Mouse (Mus musculus): ENCODE measurements at regions not wholly inside any gene's neighbourhood (a gene's known extent, or its start where the extent isn't known, plus 50 kb on each side); places are given as distances from the start of the nearest gene placed in this dataset.

DNA sequence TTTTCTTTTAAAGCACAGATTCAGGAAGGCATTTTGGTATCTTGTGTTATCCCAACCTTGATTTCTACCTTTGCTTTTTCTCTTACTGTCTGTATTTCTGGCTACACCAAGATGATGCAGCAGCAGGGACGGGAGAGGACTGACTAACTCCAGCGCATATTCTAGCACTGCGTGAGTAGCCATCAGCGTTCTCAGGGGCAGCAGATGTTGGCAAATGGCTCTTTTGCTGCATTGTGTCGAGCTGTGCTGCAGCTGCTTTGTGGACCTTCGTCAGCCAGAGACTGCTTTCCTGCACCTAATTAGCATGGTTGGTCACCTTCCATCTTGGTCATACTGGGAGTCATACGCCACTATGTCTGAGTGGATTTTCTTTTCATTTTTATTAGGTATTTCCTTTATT lies 133.4 kb upstream of the D16Ertd472e start:
- H3K9me3 ChIP-seq (ENCODE audit: control insufficient read depth, low read length), result no peaks in the 10 kb centered on the region
- no peak overlapping the region for H3K4me3 ChIP-seq (ENCODE audit: low read depth, low read length)
- no peaks in the 10 kb centered on the region for H3K4me1 ChIP-seq (replicated peaks; ENCODE audit: control insufficient read depth, insufficient read depth, low read length)
- H3K9ac ChIP-seq (ENCODE audit: low read length), result no peak overlapping the region
- H3K4me2 ChIP-seq (ENCODE audit: low read length), result no peak overlapping the region
- DNase-seq (ENCODE audit: low spot score) (no peak), ATAC-seq (replicated peaks; ENCODE audit: low FRiP score, low TSS enrichment, low read depth) (no peak)
- no peak overlapping the region for H3K27ac ChIP-seq (ENCODE audit: low read depth)
- no peaks in the 10 kb centered on the region for H3K27me3 ChIP-seq (replicated peaks; ENCODE audit: control insufficient read depth, insufficient read depth, low read length)
- 76% methylated on average over 7 of the region's 7 CpGs for WGBS
- no peaks in the 10 kb centered on the region for H3K36me3 ChIP-seq (ENCODE audit: control insufficient read depth, insufficient read depth, low read length)

DNA sequence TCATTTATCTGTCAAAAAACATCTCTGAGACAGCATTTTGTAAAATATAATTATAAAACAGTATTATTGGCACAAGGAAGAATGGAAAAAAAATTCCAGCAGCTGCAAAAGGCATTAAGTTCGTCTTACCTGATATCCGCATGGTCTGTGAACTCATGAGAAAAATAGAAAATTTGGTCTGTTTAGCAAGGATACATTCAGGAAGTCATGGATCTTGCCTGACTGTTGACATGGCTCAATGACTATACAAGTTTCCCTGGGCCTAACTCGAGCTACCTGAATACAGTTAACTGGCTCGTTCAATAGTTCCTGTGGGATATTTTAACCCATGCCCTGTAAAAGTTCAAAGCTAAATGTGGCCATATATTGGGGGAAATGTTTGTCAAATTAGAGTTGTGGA lies 131.1 kb upstream of the D16Ertd472e start:
- ATAC-seq (replicated peaks; ENCODE audit: low FRiP score, low TSS enrichment, low read depth) (no peak), DNase-seq (ENCODE audit: low spot score) (no peak)
- Histone ChIP-seq H3K36me3 (ENCODE audit: control insufficient read depth, insufficient read depth, low read length) (no peaks in the 10 kb centered on the region), H3K4me2 (ENCODE audit: low read length) (no peak overlapping the region), H3K27me3 (replicated peaks; ENCODE audit: control insufficient read depth, insufficient read depth, low read length) (no peaks in the 10 kb centered on the region), H3K9ac (ENCODE audit: low read length) (no peak overlapping the region), H3K27ac (ENCODE audit: low read depth) (no peak overlapping the region), H3K9me3 (ENCODE audit: control insufficient read depth, low read length) (no peaks in the 10 kb centered on the region), H3K4me1 (replicated peaks; ENCODE audit: control insufficient read depth, insufficient read depth, low read length) (no peaks in the 10 kb centered on the region), H3K4me3 (ENCODE audit: low read depth, low read length) (no peak overlapping the region)
- WGBS, result 88% methylated on average over 4 of the region's 4 CpGs

DNA sequence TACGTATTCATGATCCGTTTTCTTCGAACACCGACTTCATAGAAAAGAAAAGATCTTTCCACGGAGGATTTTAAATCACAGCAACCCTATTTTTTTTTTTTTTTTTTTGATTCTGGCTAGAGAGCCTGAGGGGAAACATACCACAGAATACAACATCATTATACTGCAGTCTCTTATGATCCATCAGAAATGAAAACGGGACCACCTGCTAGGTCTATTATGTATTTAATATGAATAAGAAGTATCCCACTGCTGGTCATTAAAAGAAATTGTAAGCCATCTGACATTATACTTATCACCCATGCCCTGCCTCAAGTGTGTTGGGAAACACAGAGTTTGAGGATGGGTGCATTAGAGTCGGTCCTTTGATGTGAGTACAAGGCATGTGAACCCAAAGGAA lies 130.7 kb upstream of the D16Ertd472e start:
- Histone ChIP-seq H3K4me2 (ENCODE audit: low read length) (no peak overlapping the region), H3K36me3 (ENCODE audit: control insufficient read depth, insufficient read depth, low read length) (no peaks in the 10 kb centered on the region), H3K4me1 (replicated peaks; ENCODE audit: control insufficient read depth, insufficient read depth, low read length) (no peaks in the 10 kb centered on the region), H3K27ac (ENCODE audit: low read depth) (no peak overlapping the region), H3K9me3 (ENCODE audit: control insufficient read depth, low read length) (no peaks in the 10 kb centered on the region), H3K9ac (ENCODE audit: low read length) (no peak overlapping the region), H3K27me3 (replicated peaks; ENCODE audit: control insufficient read depth, insufficient read depth, low read length) (no peaks in the 10 kb centered on the region), H3K4me3 (ENCODE audit: low read depth, low read length) (no peak overlapping the region)
- no peak for DNase-seq (ENCODE audit: low spot score)
- no peak for ATAC-seq (replicated peaks; ENCODE audit: low FRiP score, low TSS enrichment, low read depth)
- 91% methylated on average over 7 of the region's 7 CpGs for WGBS

DNA sequence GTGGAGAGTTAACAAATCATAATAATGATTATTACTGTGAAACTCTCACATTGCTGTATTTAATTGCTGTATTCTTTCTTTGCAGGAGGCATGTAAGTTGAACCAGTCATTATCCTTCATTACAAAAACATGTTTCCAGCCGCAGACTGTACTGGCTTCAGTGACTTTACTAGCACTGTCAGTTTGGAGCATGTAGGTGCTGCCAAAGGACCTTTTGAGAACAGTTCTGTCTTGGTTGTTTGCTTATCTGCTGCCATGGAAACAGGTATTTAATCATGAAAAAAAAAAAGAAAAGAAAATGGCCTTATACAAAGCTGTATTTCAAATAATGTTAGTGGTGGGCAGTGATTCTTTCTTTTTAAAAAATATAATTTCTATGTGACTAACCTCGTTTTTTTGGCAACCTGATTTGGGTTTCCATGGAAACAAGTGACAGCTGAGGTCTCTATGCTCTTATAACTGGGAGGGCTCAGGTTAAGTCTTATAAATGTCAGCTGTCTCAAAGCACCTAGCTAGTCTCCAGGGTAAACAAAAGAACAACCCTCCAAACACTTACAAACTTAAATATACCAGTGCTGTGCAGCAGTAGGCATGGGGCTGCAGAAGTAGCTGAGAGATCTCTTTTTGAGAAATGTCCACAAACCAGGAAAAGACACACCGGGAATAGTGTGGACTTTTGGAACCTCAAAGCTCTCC lies 121.2 kb upstream of the D16Ertd472e start:
- no peak overlapping the region for H3K4me2 ChIP-seq (ENCODE audit: low read length)
- no peak overlapping the region for H3K9ac ChIP-seq (ENCODE audit: low read length)
- no peaks in the 10 kb centered on the region; the same call in 1 of the 2 replicates for H3K4me1 ChIP-seq (replicated peaks; ENCODE audit: control insufficient read depth, insufficient read depth, low read length)
- 64% methylated on average over 3 of the region's 3 CpGs for WGBS
- H3K27me3 ChIP-seq (replicated peaks; ENCODE audit: control insufficient read depth, insufficient read depth, low read length), result no peaks in the 10 kb centered on the region
- no peak overlapping the region for H3K4me3 ChIP-seq (ENCODE audit: low read depth, low read length)
- no peaks in the 10 kb centered on the region for H3K36me3 ChIP-seq (ENCODE audit: control insufficient read depth, insufficient read depth, low read length)
- DNase-seq (ENCODE audit: low spot score) (no peak), ATAC-seq (replicated peaks; ENCODE audit: low FRiP score, low TSS enrichment, low read depth) (no peak)
- H3K27ac ChIP-seq (ENCODE audit: low read depth), result no peak overlapping the region
- no peaks in the 10 kb centered on the region for H3K9me3 ChIP-seq (ENCODE audit: control insufficient read depth, low read length)

DNA sequence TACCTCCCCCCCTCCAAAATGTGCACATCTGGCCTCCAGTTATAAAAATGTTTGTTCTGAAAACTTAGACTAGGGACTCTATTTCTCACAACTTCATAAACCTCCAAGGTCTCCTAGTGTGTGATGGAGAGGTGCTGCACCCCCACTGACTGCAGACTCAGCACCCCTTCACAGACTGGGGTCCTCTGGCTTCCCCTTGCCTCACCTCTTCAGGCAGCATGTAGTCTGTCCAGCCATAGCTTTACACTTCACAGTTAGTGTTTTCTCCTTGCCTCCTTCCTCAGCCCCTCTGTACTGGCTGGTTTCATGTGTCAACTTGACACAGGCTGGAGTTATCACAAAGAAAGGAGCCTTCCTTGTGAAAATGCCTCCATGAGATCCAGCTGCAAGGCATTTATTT lies 111.7 kb upstream of the D16Ertd472e start:
- H3K4me3 ChIP-seq (ENCODE audit: low read depth, low read length), result no peak overlapping the region
- no peak for DNase-seq (ENCODE audit: low spot score)
- no peak for ATAC-seq (replicated peaks; ENCODE audit: low FRiP score, low TSS enrichment, low read depth)

DNA sequence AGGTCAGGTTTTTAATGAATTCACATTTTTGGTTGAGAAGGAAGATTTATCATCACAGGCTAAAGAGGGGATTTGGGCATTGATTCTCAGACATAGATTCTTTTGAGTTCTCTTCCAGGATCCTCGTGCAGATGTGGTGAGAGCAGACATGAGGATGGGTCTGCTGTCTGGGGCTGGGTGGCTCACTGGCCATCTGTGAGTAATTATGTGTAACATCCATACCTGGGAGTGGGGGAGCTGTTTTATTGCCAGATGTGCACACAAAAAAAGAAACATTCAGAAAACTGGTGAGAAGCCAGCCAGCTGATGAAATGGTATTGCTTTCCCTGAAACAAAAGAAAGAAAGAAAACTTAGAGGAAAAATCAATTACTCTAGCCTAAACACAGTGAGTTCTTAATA lies 108.7 kb upstream of the D16Ertd472e start:
- Histone ChIP-seq H3K4me1 (replicated peaks; ENCODE audit: control insufficient read depth, insufficient read depth, low read length) (no peaks in the 10 kb centered on the region), H3K4me2 (ENCODE audit: low read length) (no peak overlapping the region), H3K27ac (ENCODE audit: low read depth) (no peak overlapping the region), H3K36me3 (ENCODE audit: control insufficient read depth, insufficient read depth, low read length) (no peaks in the 10 kb centered on the region), H3K9me3 (ENCODE audit: control insufficient read depth, low read length) (no peaks in the 10 kb centered on the region), H3K9ac (ENCODE audit: low read length) (no peak overlapping the region), H3K27me3 (replicated peaks; ENCODE audit: control insufficient read depth, insufficient read depth, low read length) (no peaks in the 10 kb centered on the region), H3K4me3 (ENCODE audit: low read depth, low read length) (no peak overlapping the region)
- ATAC-seq (replicated peaks; ENCODE audit: low FRiP score, low TSS enrichment, low read depth) (no peak), DNase-seq (ENCODE audit: low spot score) (no peak)
- WGBS, result 33% methylated on average over 1 of the region's 1 CpGs

More for the DNA sequence above, 111.7 kb upstream of the D16Ertd472e start:
- Histone ChIP-seq H3K27ac (ENCODE audit: low read depth) (no peak overlapping the region), H3K4me2 (ENCODE audit: low read length) (no peak overlapping the region), H3K9me3 (ENCODE audit: control insufficient read depth, low read length) (no peaks in the 10 kb centered on the region), H3K27me3 (replicated peaks; ENCODE audit: control insufficient read depth, insufficient read depth, low read length) (no peaks in the 10 kb centered on the region), H3K36me3 (ENCODE audit: control insufficient read depth, insufficient read depth, low read length) (no peaks in the 10 kb centered on the region), H3K4me1 (replicated peaks; ENCODE audit: control insufficient read depth, insufficient read depth, low read length) (no peaks in the 10 kb centered on the region), H3K9ac (ENCODE audit: low read length) (no peak overlapping the region)

DNA sequence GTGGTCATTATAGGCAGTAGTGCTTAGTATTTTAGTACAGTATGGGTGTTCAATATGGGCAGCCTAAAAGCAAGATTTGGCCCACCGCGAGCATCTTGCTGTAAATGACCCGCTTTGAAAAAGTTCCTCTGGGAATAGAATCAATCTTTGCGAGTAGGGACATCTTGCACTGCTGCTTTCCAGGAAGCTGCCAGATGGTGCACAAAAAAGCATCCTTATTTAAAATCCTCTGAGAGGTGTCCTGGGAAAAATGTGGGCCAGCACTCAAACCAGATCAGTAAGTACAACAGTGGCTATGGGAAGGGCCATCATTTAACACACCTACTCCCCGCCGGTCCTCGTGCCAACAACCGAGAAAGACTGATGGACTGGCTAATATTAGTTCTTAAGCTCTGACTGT lies 107.5 kb upstream of the D16Ertd472e start:
- no peaks in the 10 kb centered on the region for H3K36me3 ChIP-seq (ENCODE audit: control insufficient read depth, insufficient read depth, low read length)
- no peak overlapping the region for H3K4me3 ChIP-seq (ENCODE audit: low read depth, low read length)
- no peaks in the 10 kb centered on the region for H3K4me1 ChIP-seq (replicated peaks; ENCODE audit: control insufficient read depth, insufficient read depth, low read length)
- no peak overlapping the region for H3K9ac ChIP-seq (ENCODE audit: low read length)
- H3K27me3 ChIP-seq (replicated peaks; ENCODE audit: control insufficient read depth, insufficient read depth, low read length), result no peaks in the 10 kb centered on the region
- H3K4me2 ChIP-seq (ENCODE audit: low read length), result no peak overlapping the region
- DNase-seq (ENCODE audit: low spot score) (no peak), ATAC-seq (replicated peaks; ENCODE audit: low FRiP score, low TSS enrichment, low read depth) (no peak)
- H3K9me3 ChIP-seq (ENCODE audit: control insufficient read depth, low read length), result no peaks in the 10 kb centered on the region
- 63% methylated on average over 8 of the region's 8 CpGs for WGBS
- H3K27ac ChIP-seq (ENCODE audit: low read depth), result no peak overlapping the region

DNA sequence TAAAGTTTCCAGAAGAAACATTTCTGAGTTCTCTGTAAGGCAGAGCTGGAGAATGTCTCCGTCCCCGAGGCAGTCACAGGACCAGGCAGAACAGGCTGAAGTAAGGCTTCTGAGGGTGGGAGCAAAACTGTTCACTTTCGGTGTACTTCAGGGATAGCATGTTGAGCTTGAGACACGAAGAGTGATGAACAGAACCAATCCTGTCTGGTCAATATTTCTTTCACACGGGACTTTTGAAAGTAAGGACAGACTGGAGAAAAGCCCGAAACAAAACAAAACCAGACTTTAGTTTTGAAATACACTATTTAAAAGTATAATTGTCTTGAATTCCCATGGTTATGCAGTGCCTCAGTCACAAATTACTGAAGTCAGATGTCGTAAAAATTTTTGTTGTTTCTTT lies 84.6 kb upstream of the D16Ertd472e start:
- Histone ChIP-seq H3K4me3 (ENCODE audit: low read depth, low read length) (no peak overlapping the region), H3K27me3 (replicated peaks; ENCODE audit: control insufficient read depth, insufficient read depth, low read length) (no peaks in the 10 kb centered on the region), H3K36me3 (ENCODE audit: control insufficient read depth, insufficient read depth, low read length) (no peaks in the 10 kb centered on the region), H3K9ac (ENCODE audit: low read length) (no peak overlapping the region), H3K4me1 (replicated peaks; ENCODE audit: control insufficient read depth, insufficient read depth, low read length) (no peaks in the 10 kb centered on the region), H3K27ac (ENCODE audit: low read depth) (no peak overlapping the region), H3K4me2 (ENCODE audit: low read length) (no peak overlapping the region), H3K9me3 (ENCODE audit: control insufficient read depth, low read length) (no peaks in the 10 kb centered on the region)
- no peak for DNase-seq (ENCODE audit: low spot score)
- WGBS, result 80% methylated on average over 7 of the region's 7 CpGs
- no peak for ATAC-seq (replicated peaks; ENCODE audit: low FRiP score, low TSS enrichment, low read depth)

DNA sequence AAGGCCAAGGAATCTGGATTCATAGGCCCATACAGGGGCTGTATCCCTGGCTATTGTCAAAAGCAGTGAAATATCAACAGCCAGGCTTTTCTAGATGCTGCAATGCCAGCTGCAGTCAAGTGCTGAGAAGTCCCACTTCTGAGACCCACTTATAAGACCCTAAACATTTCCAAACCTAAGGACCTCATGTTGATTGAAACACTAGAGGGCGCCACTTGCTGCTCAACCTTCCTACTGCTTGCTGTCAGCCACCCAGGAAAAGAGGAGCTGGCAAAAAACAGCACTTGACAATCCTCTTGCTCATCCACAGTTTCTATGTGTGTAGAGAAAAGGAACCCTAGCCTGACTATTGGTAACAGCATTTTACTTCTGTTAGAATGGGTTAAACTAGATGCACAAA lies 68.2 kb upstream of the D16Ertd472e start:
- H3K27me3 ChIP-seq (replicated peaks; ENCODE audit: control insufficient read depth, insufficient read depth, low read length), result no peaks in the 10 kb centered on the region
- no peaks in the 10 kb centered on the region for H3K4me1 ChIP-seq (replicated peaks; ENCODE audit: control insufficient read depth, insufficient read depth, low read length)
- no peaks in the 10 kb centered on the region for H3K9me3 ChIP-seq (ENCODE audit: control insufficient read depth, low read length)
- H3K4me2 ChIP-seq (ENCODE audit: low read length), result no peak overlapping the region
- H3K9ac ChIP-seq (ENCODE audit: low read length), result no peak overlapping the region
- no peak for ATAC-seq (replicated peaks; ENCODE audit: low FRiP score, low TSS enrichment, low read depth)
- DNase-seq (ENCODE audit: low spot score), result no peak
- H3K36me3 ChIP-seq (ENCODE audit: control insufficient read depth, insufficient read depth, low read length), result no peaks in the 10 kb centered on the region
- 4% methylated on average over 1 of the region's 1 CpGs for WGBS
- no peak overlapping the region for H3K27ac ChIP-seq (ENCODE audit: low read depth)
- no peak overlapping the region for H3K4me3 ChIP-seq (ENCODE audit: low read depth, low read length)
